In the genomic region with DNA sequence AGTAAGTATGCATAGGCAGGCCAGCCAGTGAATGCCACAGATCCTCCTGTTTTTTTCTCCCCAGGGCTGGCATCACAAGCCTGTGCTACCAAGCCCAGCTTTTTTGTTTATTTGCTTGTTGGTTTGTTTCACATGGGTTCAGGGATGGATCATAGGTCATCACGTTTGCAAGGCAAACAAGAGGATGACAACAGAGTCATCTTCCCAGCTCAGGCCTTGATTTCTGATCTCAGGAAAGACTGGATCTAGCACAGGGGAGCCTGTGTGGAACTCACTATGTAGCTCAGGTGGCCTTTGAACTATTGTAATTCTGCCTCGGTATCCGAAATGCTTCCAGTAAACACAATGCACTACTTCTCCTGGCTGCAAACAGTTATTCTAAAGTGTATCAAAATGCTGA, we compare ENCODE assay signal across 24 mouse cellular contexts. TPM values are rescaled to one million over a fixed set of nuclear protein-coding genes. Genes with fewer than 3 reads are reported as not detected.
"Had no signal": no experiment of that assay in that cellular context is flagged by ENCODE, and none has a peak within 500 bp of the region (broad histone marks: within the 10 kb centered on the region; RNA-seq: fewer than 3 reads in every experiment).

No protein-coding gene starts in this region.

- H3K36me3 ChIP-seq: midbrain, embryonic 10.5 days had no signal

- ATAC-seq: inflammation-experienced regulatory T-cells, adult 6 months; intestine, postnatal 0 days had no signal

- H3K4me3 ChIP-seq: left cerebral cortex, adult 2 months; midbrain, embryonic 10.5 days had no signal

- DNase-seq: kidney, adult 2 months; kidney, postnatal 10 days; kidney, postnatal 36 days; layer of hippocampus, postnatal 36 days; lung, adult 2 months; midbrain, embryonic 14.5 days; thymus, adult 18-20 months; thymus, postnatal 36 days had no signal

- H3K9me3 ChIP-seq: midbrain, embryonic 10.5 days had no signal

- H3K27ac ChIP-seq: left cerebral cortex, adult 2 months; macrophage had no signal

RNA-seq across cellular contexts. Expression of gene Gprc5d, which starts 44.2 kb away (rescaled TPM):
- total RNA-seq: layer of hippocampus, postnatal 10 days; layer of hippocampus, postnatal 36 days; left cerebral cortex, postnatal 10 days; left cerebral cortex, postnatal 36 days; megakaryocyte, adult 5-6 weeks; midbrain, postnatal 0 days had no signal
- polyA plus RNA-seq: inflammation-experienced regulatory T-cells, adult 6 months; intestine, postnatal 0 days; kidney, embryonic 14.5 days; limb, embryonic 11.5 days; lung, embryonic 16.5 days; macrophage; midbrain, embryonic 10.5 days; midbrain, embryonic 14.5 days; neural tube, embryonic 11.5 days; neural tube, embryonic 14.5 days; small intestine, adult 2 months had no signal
